9 mouse cellular contexts compared by ENCODE assay signal in genomic region chr6:97419771-97420446, GRCm38 (mm10).
DNase-seq lines count a peak whose midpoint lies in the region; ATAC-seq and TF ChIP-seq lines count a peak whose summit lies in the region.
"Had no signal": no experiment of that assay in that cellular context is flagged by ENCODE, and none has a peak within 500 bp of the region (broad histone marks: within the 10 kb centered on the region; RNA-seq: fewer than 3 reads in every experiment).

No protein-coding gene starts in this region.

- DNase-seq in kidney, adult 18-20 months: peak; percentile 80
- DNase-seq in adipocyte (ENCODE audit: low spot score): peak; percentile 91
- DNase-seq in embryo, embryonic 10.5 days (ENCODE audit: low spot score): peak; percentile 91
- DNase-seq in layer of hippocampus, adult 2 months (ENCODE audit: low spot score in 2 of 2): peak; percentile 76 to 84
- DNase-seq in lung, postnatal 36 days: peak; percentile 93
- DNase-seq in stomach, postnatal 0 days (ENCODE audit: low spot score): peak; percentile 79

- ATAC-seq in kidney, embryonic 14.5 days (ENCODE audit: low FRiP score, low TSS enrichment): no peak
- ATAC-seq in granulocyte monocyte progenitor cell, adult 5-6 weeks (replicated peaks; ENCODE audit: poor library complexity, severe bottlenecking): peak; percentile 80
- ATAC-seq in stomach, postnatal 0 days (ENCODE audit: low FRiP score, low TSS enrichment): no peak; the same call in 1 of the 2 replicates

- WGBS in kidney, embryonic 14.5 days: 66% methylated on average over 7 of the region's 7 CpGs
- 60% methylated on average over 7 of the region's 7 CpGs for WGBS in stomach, postnatal 0 days

- no peak overlapping the region for H3K9ac ChIP-seq in kidney, embryonic 14.5 days (ENCODE audit: low read depth, low read length)
- no peak overlapping the region for H3K9ac ChIP-seq in stomach, postnatal 0 days (ENCODE audit: low read length)
- H3K9ac ChIP-seq: neural tube, embryonic 12.5 days had no signal

- no peak overlapping the region for H3K4me2 ChIP-seq in kidney, embryonic 14.5 days (replicated peaks; ENCODE audit: low read depth, low read length)
- no peak overlapping the region for H3K4me2 ChIP-seq in stomach, postnatal 0 days (replicated peaks; ENCODE audit: low read depth)
- H3K4me2 ChIP-seq: neural tube, embryonic 12.5 days had no signal

- H3K4me1 ChIP-seq in kidney, embryonic 14.5 days (ENCODE audit: control insufficient read depth, insufficient read depth, low read length): no peaks in the 10 kb centered on the region
- H3K4me1 ChIP-seq in stomach, postnatal 0 days (replicated peaks; ENCODE audit: control insufficient read depth, insufficient read depth): no peaks in the 10 kb centered on the region

- TF ChIP-seq CTCF in layer of hippocampus, adult 2 months (conservative IDR thresholded peaks at IDR 0.05): peak; percentile 93
- peak; percentile 93 for TF ChIP-seq CTCF in stomach, postnatal 0 days (IDR thresholded peaks at IDR 0.05; ENCODE audit: low read depth)

- no peaks in the 10 kb centered on the region for H3K27me3 ChIP-seq in kidney, embryonic 14.5 days (ENCODE audit: control insufficient read depth, insufficient read depth, low read length)
- no peaks in the 10 kb centered on the region for H3K27me3 ChIP-seq in stomach, postnatal 0 days (ENCODE audit: control insufficient read depth, insufficient read depth, low read length)
- H3K27me3 ChIP-seq: neural tube, embryonic 12.5 days had no signal

- no peak for TF ChIP-seq EP300 in stomach, postnatal 0 days (optimal IDR thresholded peaks at IDR 0.05)

- H3K9me3 ChIP-seq in kidney, embryonic 14.5 days (ENCODE audit: control insufficient read depth, low read length): no peaks in the 10 kb centered on the region
- H3K9me3 ChIP-seq in stomach, postnatal 0 days (ENCODE audit: control insufficient read depth, low read length): no peaks in the 10 kb centered on the region
- H3K9me3 ChIP-seq: neural tube, embryonic 12.5 days had no signal

- H3K27ac ChIP-seq in kidney, embryonic 14.5 days (ENCODE audit: low read depth, low read length): no peak overlapping the region
- peak overlapping the region; percentile 19; the same call in 1 of the 2 replicates for H3K27ac ChIP-seq in layer of hippocampus, adult 2 months
- no peak overlapping the region for H3K27ac ChIP-seq in stomach, postnatal 0 days (replicated peaks)
- H3K27ac ChIP-seq: neural tube, embryonic 12.5 days had no signal

- H3K4me3 ChIP-seq in kidney, embryonic 14.5 days (ENCODE audit: low read length): no peak overlapping the region
- no peak overlapping the region for H3K4me3 ChIP-seq in layer of hippocampus, adult 2 months
- no peak overlapping the region for H3K4me3 ChIP-seq in stomach, postnatal 0 days (ENCODE audit: low read depth, low read length)
- H3K4me3 ChIP-seq: neural tube, embryonic 12.5 days had no signal

- no peaks in the 10 kb centered on the region for H3K36me3 ChIP-seq in kidney, embryonic 14.5 days (ENCODE audit: control insufficient read depth, insufficient read depth, low read length)
- H3K36me3 ChIP-seq in stomach, postnatal 0 days (ENCODE audit: control insufficient read depth, insufficient read depth, low read length): no peaks in the 10 kb centered on the region
- H3K36me3 ChIP-seq: neural tube, embryonic 12.5 days had no signal
